Mouse (Mus musculus) kidney, adult 2 months (tissue): Measurements from ENCODE around the gene Rhbdd2.

Experiments used
- CTCF ChIP-seq: fragments of 200-500 bp; conservative IDR thresholded peaks from 2 replicates; pipeline ENCODE4 v1.5.1; 2011; ENCODE audit warnings: low read depth, mild to moderate bottlenecking, control low read depth, low read length, moderate library complexity, mixed read lengths; ENCODE audit not compliant: insufficient read depth, insufficient read length
- POLR2A ChIP-seq: fragments of 200-500 bp; IDR thresholded peaks from one replicate; pipeline ENCODE4 v1.6.1; 2011; ENCODE audit warnings: low read depth, low read length, control low read depth

- no peak for TF ChIP-seq CTCF
- no peak for TF ChIP-seq POLR2A
Measured at GRCm38 (mm10) chr5:135678481-135678880, 46.1 kb downstream of the Rhbdd2 start.
